Mouse (Mus musculus): ENCODE measurements around the gene Olfr958. TPM values are rescaled to one million over a fixed set of nuclear protein-coding genes. Genes with fewer than 3 reads are reported as not detected.

Gene Olfr958
- total RNA-seq (2023) = not detected

DNA sequence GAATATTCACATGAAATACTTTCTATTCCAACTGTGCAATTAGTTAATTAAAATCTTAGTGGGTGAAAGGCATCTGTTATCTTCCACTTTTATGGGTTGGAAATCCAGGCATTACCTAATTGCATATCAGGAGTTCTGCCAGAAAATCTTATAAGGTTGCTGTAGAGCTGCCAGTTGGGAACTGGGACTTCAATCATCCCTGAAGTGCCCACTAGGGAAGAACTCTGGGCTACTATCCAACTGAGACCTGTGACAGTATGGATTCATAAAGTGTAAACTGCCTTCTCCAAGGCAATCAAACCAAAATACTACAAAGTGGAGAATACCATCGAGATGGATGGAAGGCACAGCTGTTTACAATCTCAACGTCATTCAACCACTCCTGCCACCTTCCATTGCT is at the start of gene Olfr958:
Gene Olfr958, minus strand, starts transcription at position 109 of the 400 bp plus-strand sequence.

DNA sequence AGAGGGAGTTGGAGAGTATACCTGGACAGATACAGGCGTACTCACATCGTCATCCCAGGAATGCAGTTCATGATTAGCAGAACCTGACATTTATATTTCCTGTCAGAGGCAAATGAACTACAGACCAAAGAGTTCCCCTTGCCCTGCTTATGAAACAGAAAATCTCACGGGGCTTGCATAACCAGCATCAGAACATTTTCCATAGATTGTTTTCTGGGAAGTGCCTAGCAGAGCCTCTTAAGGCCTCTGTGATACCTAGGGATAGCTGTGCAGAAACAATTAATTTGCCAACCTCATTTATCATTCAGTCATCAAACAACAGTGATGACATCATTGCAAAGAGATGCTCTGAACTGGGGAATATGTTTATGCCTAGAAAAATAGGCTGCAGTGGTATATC is 21.6 kb upstream of the Olfr958 start, which contains the start of gene Olfr959:
Gene Olfr959, minus strand, starts transcription at position 101 of the 400 bp plus-strand sequence.

DNA sequence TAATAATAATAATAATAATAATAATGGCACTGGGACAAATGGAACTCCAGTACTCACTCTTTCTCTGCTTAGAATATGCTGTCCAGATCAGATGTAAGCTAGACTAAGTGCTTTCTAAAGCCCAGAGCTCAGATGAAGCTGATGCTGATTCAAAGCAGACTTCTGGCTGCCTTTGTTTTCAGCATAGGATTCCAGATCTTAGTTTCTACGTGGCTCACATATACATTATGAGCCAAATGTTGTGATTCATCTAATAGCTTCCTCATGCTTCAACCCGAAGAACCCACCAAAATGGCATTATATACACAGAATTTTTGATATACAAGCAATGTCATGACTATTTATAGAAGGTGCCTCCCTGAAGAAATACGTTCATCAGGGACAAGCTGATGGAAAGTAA is 38.3 kb downstream of the Olfr958 start, which contains the start of gene Olfr957:
Gene Olfr957, minus strand, starts transcription at position 279 of the 400 bp plus-strand sequence.

Other genes with a start within 250 kb of the Olfr958 start
- not detected for gene Olfr948, start 228.0 kb downstream of the Olfr958 start, total RNA-seq (2023)
- gene Olfr951, start 166.6 kb downstream of the Olfr958 start, total RNA-seq (2023) = not detected
- not detected for gene Olfr952, start 126.9 kb downstream of the Olfr958 start, total RNA-seq (2023)
- gene Olfr954, start 97.4 kb downstream of the Olfr958 start, total RNA-seq (2023) = not detected
- not detected for gene Olfr955, start 82.1 kb downstream of the Olfr958 start, total RNA-seq (2023)
- gene Olfr44, start 60.1 kb downstream of the Olfr958 start, total RNA-seq (2023) = not detected
- gene Olfr957, start 38.2 kb downstream of the Olfr958 start, total RNA-seq (2023) = not detected
- gene Olfr959, start 21.5 kb upstream of the Olfr958 start, total RNA-seq (2023) = not detected
- gene AW551984, start 50.3 kb upstream of the Olfr958 start, total RNA-seq (2023) = under 1 TPM in 1 of 2 experiments, not detected in 1; 0.09 TPM
- not detected for gene Olfr148, start 56.6 kb upstream of the Olfr958 start, total RNA-seq (2023)
- gene Olfr960, start 67.3 kb upstream of the Olfr958 start, total RNA-seq (2023) = not detected
- gene Olfr961, start 91.0 kb upstream of the Olfr958 start, total RNA-seq (2023) = not detected
- not detected for gene Olfr963, start 113.2 kb upstream of the Olfr958 start, total RNA-seq (2023)
- not detected for gene Olfr149, start 153.1 kb upstream of the Olfr958 start, total RNA-seq (2023)
- gene Olfr965, start 157.3 kb upstream of the Olfr958 start, total RNA-seq (2023) = not detected
- not detected for gene Olfr150, start 176.9 kb upstream of the Olfr958 start, total RNA-seq (2023)
- not detected for gene Olfr967, start 192.2 kb upstream of the Olfr958 start, total RNA-seq (2023)
- not detected for gene Olfr968, start 229.2 kb upstream of the Olfr958 start, total RNA-seq (2023)
- not detected for gene Olfr969, start 236.9 kb upstream of the Olfr958 start, total RNA-seq (2023)

Data from neutrophil, adult 83 days (primary cell).